Mouse (Mus musculus) kidney, postnatal 0 days (tissue): ENCODE results near the gene Atf5. TPM values are rescaled to one million over a fixed set of nuclear protein-coding genes. Genes with fewer than 3 reads are reported as not detected.
A peak's percentile ranks its signal among the peaks of the same experiment; 100 is the strongest.

Experiments used
- ATAC-seq: fragments of 200-750 bp; cut with Nextera tagmentation; replicated peaks from 2 replicates; pipeline ENCODE4 v1.8.0; 2017; ENCODE audit warnings: low read depth, moderate number of reproducible peaks, moderate TSS enrichment, moderate library complexity; ENCODE audit not compliant: low FRiP score
- DNase-seq: peaks from one replicate; pipeline ENCODE4 v3.0.0-alpha.2; 2016; ENCODE audit warnings: low spot score
- H3K27ac ChIP-seq: fragments of 300-500 bp; sonication (generic); 2 replicates; pipeline ENCODE4 v1.5.1; 2014; ENCODE audit warnings: mild to moderate bottlenecking
- H3K27me3 ChIP-seq: fragments of 300-500 bp; sonication (generic); 2 replicates; pipeline ENCODE4 v1.6.1; 2014; ENCODE audit warnings: low read length, mixed read lengths; ENCODE audit not compliant: insufficient read depth
- H3K36me3 ChIP-seq: fragments of 300-500 bp; sonication (generic); 2 replicates; pipeline ENCODE4 v1.6.1; 2014; ENCODE audit warnings: low read length, mixed read lengths; ENCODE audit not compliant: insufficient read depth
- H3K4me1 ChIP-seq: fragments of 300-500 bp; sonication (generic); replicated peaks from 2 replicates; pipeline ENCODE4 v1.6.1; 2014; ENCODE audit warnings: antibody characterized with exemption, low read length, mixed read lengths; ENCODE audit not compliant: insufficient read depth
- H3K4me2 ChIP-seq: fragments of 300-500 bp; sonication (generic); 2 replicates; pipeline ENCODE4 v1.6.1; 2014; ENCODE audit warnings: mild to moderate bottlenecking, low read length, moderate library complexity, mixed read lengths
- H3K4me3 ChIP-seq: fragments of 300-500 bp; sonication (generic); replicated peaks from 2 replicates; pipeline ENCODE4 v1.5.1; 2014; ENCODE audit warnings: low read depth, low read length
- H3K9ac ChIP-seq: fragments of 300-500 bp; sonication (generic); 2 replicates; pipeline ENCODE4 v1.6.1; 2014; ENCODE audit warnings: low read depth, low read length
- H3K9me3 ChIP-seq: fragments of 300-500 bp; sonication (generic); replicated peaks from 2 replicates; pipeline ENCODE4 v1.6.1; 2016; ENCODE audit warnings: low read length, inconsistent platforms, mixed read lengths
- CTCF ChIP-seq: IDR thresholded peaks from 2 replicates; pipeline ENCODE4 v1.5.1; 2016; ENCODE audit warnings: antibody characterized with exemption, low read depth, mild to moderate bottlenecking, moderate library complexity
- WGBS: fragments of 180-500 bp; shearing (Covaris S2); extraction: QIAGEN DNeasy Blood & Tissue Kit; methylation state at CpG from one replicate; pipeline ENCODE4 v1.1.7; 2014; 5-methylcytosine and 5-hydroxymethylcytosine counted together
- polyA plus RNA-seq: library from polyadenylated mRNA; unstranded; fragments of >200 nt; fragmentation: Nextera tagmentation; extraction: Ambion mirVana; gene quantifications from 2 replicates; pipeline ENCODE4 v1.2.1, GENCODE M21; 2015

The Atf5 gene
- polyA plus RNA-seq, 1 experiment from 2014 or later = 5.3 TPM

DNA sequence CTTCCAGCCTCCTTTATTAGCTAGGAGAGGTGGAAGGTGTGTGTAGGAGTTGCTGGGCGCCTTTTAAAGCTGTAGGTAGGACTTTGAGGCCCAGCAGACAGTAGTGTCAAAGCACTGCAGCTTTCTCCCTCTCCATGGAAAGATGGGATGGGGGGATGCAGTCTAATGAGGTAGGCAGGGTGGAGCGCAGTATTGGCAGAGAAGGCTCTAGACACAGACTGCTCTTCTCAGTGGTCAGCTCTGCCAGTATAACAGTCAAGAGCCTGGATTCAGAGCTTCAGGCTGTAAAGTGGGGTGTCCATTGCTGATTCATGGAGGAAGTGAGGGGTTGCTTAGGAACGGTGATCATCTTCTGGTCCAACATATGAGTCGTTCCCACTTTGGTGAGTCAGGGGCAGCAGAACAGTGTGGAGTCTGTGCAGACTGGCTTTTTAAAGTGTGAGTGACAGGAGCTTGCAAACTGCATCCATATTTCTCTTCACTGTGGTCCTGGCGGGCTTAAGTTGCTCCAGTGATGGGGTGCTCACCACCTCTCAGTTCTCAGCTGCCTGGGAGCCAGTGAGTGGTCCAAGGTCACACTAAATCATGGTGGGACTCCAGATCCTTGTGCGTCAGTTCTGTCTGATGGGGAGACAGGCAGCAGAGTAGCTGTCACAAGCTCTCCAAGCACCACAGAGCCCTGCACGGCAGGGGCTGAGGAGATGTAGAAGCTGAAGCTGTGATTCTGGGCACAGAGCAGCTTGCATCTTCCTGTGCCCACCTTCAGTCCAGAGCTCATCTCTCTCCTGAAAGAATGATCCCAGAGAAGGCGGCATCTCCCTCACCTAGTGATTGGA, 34.5 kb upstream of the Atf5 start:
- Histone ChIP-seq H3K9ac (peak overlapping the region; percentile 78), H3K36me3 (peaks cover 6% of the 10 kb centered on the region; the same call in 1 of the 2 replicates), H3K9me3 (no peaks in the 10 kb centered on the region), H3K27ac (peak overlapping the region; percentile 97), H3K4me2 (peak overlapping the region; percentile 75), H3K4me1 (peaks cover 28% of the 10 kb centered on the region), H3K27me3 (no peaks in the 10 kb centered on the region), H3K4me3 (peak overlapping the region; percentile 73)
- no peak for TF ChIP-seq CTCF
- 72% methylated on average over 8 of the region's 8 CpGs for WGBS
- ATAC-seq (no peak), DNase-seq (no peak)

- 0% methylated on average over 33 of the region's 33 CpGs for WGBS
- Histone ChIP-seq H3K4me2 (peak overlapping the region; percentile 75), H3K9me3 (no peaks in the 10 kb centered on the region), H3K27me3 (no peaks in the 10 kb centered on the region), H3K4me3 (peak overlapping the region; percentile 73), H3K9ac (peak overlapping the region; percentile 78), H3K27ac (peak overlapping the region; percentile 97), H3K36me3 (peaks cover 15% of the 10 kb centered on the region), H3K4me1 (peaks cover 19% of the 10 kb centered on the region)
- DNase-seq (peak; percentile 90), ATAC-seq (peak; percentile 16)
- TF ChIP-seq CTCF = 0 out of 2 replicates have a peak, but pooled peaks have one; percentile 24
Observed at GRCm38 (mm10) chr7:44850146-44850545, 33.7 kb upstream of the Atf5 start.

DNA sequence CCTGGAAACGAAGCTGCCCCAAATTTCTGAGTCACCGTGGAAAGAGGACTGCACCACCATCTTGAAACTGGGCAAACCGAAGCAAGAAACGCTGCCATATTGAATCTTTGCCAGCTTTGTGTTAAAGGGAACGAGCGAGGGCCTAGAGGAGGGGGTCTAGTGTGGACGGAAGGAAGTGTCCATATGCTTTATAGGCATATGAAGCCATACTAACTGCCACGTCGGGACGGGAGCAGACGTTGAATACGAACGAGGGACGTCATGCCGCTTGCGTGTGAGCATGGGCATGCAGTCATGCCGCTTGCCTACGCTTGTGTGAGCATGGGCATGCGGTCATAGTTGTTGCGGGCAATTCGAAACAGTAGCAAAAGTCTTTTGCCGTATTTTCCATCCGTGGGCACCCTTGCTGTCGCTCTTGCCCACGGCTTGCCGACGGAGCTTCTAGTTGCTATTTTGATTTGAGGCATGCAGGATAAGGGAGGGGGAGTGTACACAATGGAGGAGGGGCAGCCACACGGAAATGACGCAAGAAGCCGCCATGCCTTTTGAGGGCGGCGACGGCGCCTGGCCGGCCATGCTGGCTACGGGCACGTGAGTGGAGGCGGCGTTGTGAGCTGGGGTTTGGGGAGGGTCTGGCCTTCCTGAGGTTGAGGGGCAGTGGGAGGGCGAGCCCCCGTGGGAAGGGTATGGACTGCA, 33.1 kb upstream of the Atf5 start:
- Histone ChIP-seq H3K4me2 (peak overlapping the region; percentile 75), H3K27ac (peak overlapping the region; percentile 97), H3K36me3 (peaks cover 21% of the 10 kb centered on the region), H3K27me3 (no peaks in the 10 kb centered on the region), H3K9me3 (no peaks in the 10 kb centered on the region), H3K9ac (peak overlapping the region; percentile 78), H3K4me1 (peaks cover 15% of the 10 kb centered on the region), H3K4me3 (peak overlapping the region; percentile 73)
- DNase-seq (peak; percentile 98), ATAC-seq (peak; percentile 40)
- WGBS = under 1% methylated on average over 41 of the region's 41 CpGs
- TF ChIP-seq CTCF = no peak

DNA sequence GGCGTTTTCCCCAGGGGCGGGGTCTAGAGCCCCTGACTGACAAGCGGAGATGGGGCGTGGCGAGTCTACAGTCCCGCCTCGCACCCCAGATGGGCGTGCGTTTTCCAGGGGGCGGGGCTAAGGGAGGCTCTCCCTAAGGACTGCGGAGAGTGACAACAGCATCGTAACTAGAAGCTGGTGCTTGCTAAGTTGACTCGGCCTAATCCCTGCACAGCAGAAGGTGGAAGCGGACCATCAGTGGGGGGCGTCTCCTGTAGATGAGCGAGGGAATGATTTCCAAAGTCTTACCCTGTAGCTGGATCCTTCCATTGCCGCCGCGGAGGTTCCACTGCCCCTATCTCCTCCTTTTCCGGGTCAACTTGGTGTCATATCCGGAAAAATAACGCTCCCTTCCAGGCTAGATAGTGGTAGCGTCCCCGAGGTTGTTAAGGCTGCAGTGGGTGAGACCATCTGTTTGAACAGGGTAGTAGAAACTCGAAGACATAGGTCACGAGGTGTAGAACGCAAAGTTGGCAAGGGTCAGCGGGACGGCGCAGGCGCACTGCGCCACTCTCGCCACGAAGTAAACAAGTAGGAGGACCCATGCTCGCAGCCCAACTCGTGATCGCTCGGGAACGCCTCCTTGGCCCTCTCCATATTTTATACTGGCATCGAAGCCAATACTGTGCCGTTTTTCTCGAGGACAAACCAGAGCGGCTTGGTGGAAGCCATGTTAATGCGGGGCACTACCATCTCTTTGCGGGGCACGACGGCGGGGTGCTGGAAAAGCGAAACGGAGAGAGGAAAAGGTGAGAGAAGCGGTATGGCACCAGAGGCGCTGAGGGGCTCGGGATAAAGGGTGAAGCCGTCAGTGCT, 32.3 kb upstream of the Atf5 start, which contains the start of the genes Akt1s1 and Tbc1d17:
Gene Akt1s1, plus strand, starts transcription at position 431 of the 855 bp plus-strand sequence.
Gene Tbc1d17, minus strand, starts transcription at position 519 of the 855 bp plus-strand sequence.
- WGBS = under 1% methylated on average over 54 of the region's 54 CpGs

DNA sequence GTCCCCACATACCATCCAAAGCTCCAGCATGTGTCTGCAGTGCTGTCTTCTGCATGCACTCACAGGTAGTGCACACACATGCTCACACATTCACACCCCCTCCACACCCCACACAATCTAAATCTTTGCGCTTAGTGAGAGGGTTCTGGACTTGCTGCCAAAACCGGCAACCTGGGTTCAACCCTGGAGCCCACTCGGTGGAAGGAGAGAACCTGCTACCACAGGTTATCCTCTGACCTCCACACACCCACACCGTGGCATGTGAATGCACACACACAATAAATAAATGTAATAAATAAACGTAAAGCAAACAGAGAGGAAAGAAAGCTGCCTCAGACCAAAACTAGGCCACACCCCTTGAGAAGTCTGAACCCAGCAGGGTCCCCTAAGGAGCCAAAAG, 31.3 kb upstream of the Atf5 start:
- Histone ChIP-seq H3K4me3 (peak overlapping the region; percentile 73), H3K9ac (peak overlapping the region; percentile 48), H3K27ac (no peak overlapping the region), H3K9me3 (no peaks in the 10 kb centered on the region), H3K27me3 (no peaks in the 10 kb centered on the region), H3K4me1 (peaks cover 7% of the 10 kb centered on the region), H3K36me3 (peaks cover 39% of the 10 kb centered on the region), H3K4me2 (peak overlapping the region; percentile 65)
- DNase-seq (no peak), ATAC-seq (no peak)
- TF ChIP-seq CTCF = no peak
- 59% methylated on average over 5 of the region's 5 CpGs for WGBS

More for the DNA sequence above, 32.3 kb upstream of the Atf5 start, which contains the start of the genes Akt1s1 and Tbc1d17:
- H3K4me1 ChIP-seq = peaks cover 13% of the 10 kb centered on the region
- peak within 1 kb of the TSS; percentile 78 for H3K9ac ChIP-seq
- TF ChIP-seq CTCF = no peak
- H3K27me3 ChIP-seq = no peaks in the 10 kb centered on the region
- peak; percentile 99 for DNase-seq
- peak within 1 kb of the TSS; percentile 97 for H3K27ac ChIP-seq
- H3K9me3 ChIP-seq = no peaks in the 10 kb centered on the region
- peaks cover 29% of the 10 kb centered on the region for H3K36me3 ChIP-seq
- peak within 1 kb of the TSS; percentile 73 for H3K4me3 ChIP-seq
- peak within 1 kb of the TSS; percentile 75 for H3K4me2 ChIP-seq
- ATAC-seq = peak; percentile 89

GRCm38 (mm10) chr7:44846804-44847203, 30.3 kb upstream of the Atf5 start:
- TF ChIP-seq CTCF = no peak
- WGBS = 86% methylated on average over 7 of the region's 7 CpGs
- H3K9ac ChIP-seq = no peak overlapping the region
- H3K36me3 ChIP-seq = peaks cover 46% of the 10 kb centered on the region
- H3K27me3 ChIP-seq = no peaks in the 10 kb centered on the region
- ATAC-seq (no peak), DNase-seq (no peak)
- no peak overlapping the region for H3K4me2 ChIP-seq
- H3K27ac ChIP-seq = no peak overlapping the region
- no peak overlapping the region for H3K4me3 ChIP-seq
- peaks cover 7% of the 10 kb centered on the region for H3K4me1 ChIP-seq
- H3K9me3 ChIP-seq = no peaks in the 10 kb centered on the region
